Mouse (Mus musculus): ENCODE measurements around the gene Pde4b. TPM values are rescaled to one million over a fixed set of nuclear protein-coding genes. Genes with fewer than 3 reads are reported as not detected.

Pde4b gene
- total RNA-seq, 2 experiments from 2014 or later = 116 to 134 TPM

DNA sequence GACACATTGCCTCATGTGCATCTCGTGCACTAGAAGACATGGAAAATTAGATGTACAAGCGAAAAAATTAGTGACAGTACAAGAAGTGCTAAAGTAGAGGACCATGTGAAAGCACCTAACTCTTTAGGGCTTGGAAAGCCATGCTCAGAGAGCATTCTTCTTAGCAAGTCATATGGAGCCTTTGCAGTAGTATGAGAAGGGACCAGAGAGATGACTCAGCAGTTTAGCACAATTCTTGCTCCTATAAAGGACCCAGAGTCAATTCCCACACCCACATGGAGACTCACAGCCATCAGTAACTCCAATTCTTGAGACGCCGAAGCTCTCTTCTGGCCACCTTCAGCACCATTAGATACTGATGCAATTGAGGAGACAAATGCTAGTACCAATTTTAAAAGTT is 525.3 kb downstream of the Pde4b start:
- DNase-seq (ENCODE audit: low spot score in 2 of 2) = no peak
- intact Hi-C loops (cut with DNase I) = no loop called here

DNA sequence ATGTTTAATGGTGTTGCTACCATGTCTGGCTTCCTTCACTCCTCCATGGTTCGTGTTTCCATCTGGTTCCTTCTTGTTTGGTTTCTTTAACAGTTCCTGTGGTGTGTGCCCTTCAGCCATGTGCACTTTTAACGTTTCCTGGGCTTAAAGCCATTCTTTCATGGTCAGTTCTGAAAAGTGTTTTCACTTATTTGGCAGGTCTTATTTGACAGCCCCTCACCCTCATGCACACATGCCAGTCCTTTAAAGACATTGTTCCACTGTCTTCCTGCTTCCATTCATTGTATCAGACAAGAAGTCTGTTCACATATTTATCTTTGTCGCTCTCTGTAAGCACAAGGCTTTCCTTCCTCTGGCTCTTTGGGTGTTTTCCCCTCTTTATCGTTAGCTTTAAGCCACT is 530.4 kb downstream of the Pde4b start:
- intact Hi-C loops (cut with DNase I) = no loop called here
- DNase-seq (ENCODE audit: low spot score in 2 of 2) = no peak

DNA sequence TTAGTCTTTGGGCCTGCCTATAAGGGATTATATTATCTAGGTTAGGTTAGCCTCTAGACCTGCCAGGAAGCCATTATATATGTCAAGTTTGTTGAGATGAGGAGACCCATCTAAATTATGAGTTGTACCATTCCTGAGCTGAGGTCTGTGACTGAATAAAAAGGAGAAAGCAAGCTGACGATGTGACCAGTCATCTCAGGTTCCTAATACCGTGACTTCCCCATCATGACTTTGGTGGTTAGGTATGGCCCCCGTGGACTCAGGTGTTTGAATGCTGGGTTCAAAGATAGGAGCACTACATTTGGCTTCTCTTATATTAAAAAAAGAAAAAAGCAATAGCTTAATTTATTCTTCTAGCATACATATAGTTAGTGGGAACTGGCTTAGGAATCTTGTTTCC is 531.3 kb downstream of the Pde4b start:
- no peak for DNase-seq (ENCODE audit: low spot score in 2 of 2)
- intact Hi-C loops (cut with DNase I) = no loop called here

DNA sequence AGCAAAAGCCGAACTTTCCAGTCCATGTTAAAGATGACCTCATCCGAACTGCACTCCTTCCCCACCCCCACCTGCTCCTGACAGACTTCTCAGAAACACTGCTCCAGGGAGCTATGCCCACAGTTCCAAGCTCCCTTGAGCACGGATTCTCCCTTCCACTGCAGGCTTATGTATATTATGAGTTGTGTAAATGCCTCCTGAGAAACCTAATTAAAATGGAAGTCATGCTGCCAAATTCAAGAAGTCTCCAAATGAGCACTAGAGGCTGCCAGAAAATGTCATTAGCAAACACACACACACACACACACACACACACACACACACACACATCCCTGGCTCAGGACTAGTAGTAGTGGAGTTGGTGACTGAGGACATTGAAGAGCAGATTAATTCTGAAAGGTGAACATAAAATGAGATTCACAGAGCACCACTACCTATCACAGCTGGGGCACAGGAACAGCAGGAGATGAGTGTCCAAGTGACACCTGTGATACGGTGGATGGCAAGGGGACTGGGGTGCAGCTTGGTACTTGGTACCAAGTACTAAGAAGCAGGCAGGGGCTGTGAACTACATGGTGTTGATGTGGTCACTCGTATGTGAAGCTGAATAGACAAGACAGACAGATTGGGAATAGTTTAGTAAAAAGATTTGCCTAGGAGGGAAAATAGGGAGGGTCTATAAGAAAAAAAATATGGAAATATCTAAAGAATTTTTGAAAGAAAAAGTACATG is 533.0 kb downstream of the Pde4b start:
- DNase-seq (ENCODE audit: low spot score in 2 of 2) = peak in 1 of 2 experiments; percentile 55
- intact Hi-C loops (cut with DNase I) = no loop called here

DNA sequence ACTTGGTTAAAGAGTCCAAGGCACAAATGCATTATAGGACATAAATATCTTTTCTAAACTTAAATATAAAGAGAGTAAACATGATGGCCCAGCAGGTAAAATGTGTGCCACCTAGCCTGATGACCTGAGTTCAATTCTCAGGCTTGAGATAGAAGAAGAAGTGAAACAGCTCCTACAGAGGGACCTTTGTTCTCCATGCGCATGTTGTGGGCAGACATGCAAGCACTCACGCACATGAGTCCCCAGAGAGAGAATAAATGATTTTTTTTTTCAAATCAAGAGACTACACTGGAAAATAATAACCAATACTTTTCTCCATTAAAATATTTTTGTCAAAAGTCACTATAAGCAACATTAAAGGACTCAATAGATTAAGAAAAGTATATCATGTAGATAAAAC is 533.8 kb downstream of the Pde4b start:
- no peak for DNase-seq (ENCODE audit: low spot score in 2 of 2)
- intact Hi-C loops (cut with DNase I) = no loop called here

DNA sequence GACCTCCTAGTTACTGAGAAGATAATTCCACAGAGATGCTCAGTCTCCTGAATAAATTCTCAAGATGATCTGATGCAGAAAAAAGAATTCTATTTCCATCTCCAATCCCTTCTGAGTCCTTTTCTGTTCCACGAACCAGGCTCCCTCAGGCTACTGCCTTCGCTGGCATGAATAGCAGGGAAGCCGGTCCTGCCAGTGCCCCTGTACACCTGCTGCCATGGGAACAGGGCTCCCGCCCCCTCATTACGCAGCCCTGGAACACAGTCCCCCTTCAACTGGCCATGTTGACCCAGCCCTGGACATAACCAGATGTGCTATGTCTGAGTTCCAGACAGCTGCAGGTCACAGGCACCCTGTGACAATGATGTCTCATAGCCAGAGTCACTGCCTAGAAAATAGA is 535.6 kb downstream of the Pde4b start:
- DNase-seq (ENCODE audit: low spot score in 2 of 2) = peak in 1 of 2 experiments; percentile 48
- intact Hi-C loops (cut with DNase I) = no loop called here

DNA sequence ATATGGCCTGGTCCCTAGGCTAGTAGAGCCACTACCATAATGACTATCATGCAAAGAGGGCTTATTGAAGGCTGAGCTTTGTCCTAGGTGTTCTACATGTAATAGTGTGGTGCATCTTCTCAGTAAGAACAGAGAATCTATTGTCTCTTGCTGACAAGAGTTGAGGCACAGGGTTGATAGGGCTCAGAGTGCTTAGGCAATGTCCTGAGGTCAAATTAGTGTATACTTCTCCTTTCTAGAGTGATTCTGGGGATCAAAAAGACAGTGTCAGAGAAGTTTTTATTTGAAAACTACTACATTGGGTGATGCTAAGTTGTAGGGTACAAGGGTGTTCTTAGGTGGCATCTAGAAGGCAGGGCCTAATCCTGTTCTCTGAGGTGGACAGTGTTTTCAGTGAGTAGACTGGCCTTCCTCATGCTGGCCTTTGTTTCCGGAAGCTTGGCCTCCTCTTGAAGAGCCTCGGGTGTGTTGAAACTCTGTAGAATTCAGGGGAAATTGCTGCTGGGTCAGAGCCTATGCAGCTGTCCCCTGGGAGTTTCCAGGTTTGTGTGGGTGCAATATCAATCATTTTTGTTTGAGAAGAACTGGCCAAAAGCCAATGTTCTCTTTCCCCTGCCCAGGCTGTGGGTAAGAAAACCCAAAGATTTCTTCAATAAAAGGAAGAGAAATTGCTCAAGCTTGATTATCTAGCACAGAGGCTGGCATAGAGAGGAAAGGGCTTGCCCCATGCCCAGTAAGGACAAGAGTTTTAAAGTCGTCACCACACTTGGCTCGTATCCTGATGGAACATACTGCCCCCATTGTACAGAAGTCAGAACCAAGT is 536.7 kb downstream of the Pde4b start:
- no peak for DNase-seq (ENCODE audit: low spot score in 2 of 2)
- intact Hi-C loops (cut with DNase I) = no loop called here

DNA sequence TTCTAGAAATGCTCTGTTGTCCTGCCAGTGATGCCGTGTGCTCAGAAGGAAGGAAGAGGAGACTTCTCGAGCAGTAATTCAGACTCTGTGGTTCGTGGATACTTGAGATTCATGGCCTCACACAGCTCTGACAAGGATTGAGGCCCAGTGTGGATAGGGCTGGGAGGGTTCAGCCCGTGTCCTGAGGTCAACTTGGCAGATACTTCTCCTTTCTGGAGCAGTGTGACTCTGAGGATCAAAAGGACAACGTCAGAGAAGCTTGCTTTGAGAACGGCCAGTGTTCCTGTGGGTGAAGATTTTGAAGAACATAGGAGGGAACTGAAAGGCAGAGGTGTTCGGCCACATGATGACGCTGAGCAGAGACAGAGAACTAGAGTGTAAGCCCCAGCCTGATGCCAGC is 537.6 kb downstream of the Pde4b start:
- no peak for DNase-seq (ENCODE audit: low spot score in 2 of 2)
- intact Hi-C loops (cut with DNase I) = no loop called here

DNA sequence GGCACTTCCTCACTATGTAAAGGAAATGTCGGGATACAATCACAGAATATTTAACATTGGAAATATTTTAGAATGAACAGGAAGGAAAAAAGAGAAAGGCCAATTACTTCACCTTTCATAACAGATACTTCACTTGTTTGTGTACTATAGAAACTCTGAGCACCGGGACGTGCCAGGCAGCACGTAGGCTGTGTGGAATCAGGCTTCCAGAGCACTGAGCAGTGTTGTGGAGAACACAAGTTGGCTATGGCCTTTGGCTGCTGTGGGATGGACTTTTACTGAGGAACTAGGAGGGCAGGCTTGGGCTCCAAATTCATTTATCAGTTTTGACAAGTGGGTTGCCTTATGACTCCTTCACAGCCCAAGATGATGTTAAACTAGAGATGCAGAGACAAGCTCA is 540.5 kb downstream of the Pde4b start:
- intact Hi-C loops (cut with DNase I) = no loop called here
- DNase-seq (ENCODE audit: low spot score in 2 of 2) = no peak

DNA sequence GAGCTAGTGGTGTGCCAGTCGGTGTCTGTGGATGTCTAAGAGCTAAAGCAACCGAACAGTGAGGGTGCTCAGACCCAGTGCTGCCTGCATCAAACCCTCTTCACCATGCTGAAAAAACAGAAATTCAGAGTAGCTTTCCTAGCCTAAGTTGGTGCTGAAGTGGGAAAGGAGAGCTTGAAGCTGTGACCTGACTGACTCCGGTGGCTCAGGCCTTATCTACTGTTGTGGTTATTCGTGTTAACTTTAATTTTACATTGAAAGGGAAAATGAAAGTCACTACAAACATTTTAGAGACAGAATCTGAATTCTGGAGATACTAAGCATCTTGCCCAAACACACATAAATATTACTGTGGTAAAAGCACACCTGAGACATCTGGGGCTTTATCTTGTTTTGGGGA is 542.3 kb downstream of the Pde4b start:
- intact Hi-C loops (cut with DNase I) = no loop called here
- no peak for DNase-seq (ENCODE audit: low spot score in 2 of 2)

DNA sequence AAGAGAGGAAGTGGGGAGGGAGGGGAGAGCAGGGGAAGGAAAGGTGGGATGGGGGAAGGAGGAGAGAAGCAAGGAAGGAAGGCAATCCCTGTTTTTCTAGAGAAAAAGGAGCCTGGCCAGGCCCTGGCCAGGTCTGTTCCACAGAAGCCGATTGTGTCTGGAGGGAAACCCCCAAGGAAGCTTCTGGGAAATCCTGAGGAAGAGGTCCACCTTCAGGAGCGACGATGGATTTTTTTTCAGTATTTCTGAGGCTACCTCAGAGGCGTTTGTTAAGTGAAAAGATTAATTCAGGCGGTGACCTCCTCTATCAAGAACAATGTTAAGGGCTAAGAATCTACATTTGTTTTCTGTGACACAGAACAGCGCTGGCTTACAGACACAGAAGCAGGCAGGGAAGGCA is 542.9 kb downstream of the Pde4b start:
- no peak for DNase-seq (ENCODE audit: low spot score in 2 of 2)
- intact Hi-C loops (cut with DNase I) = no loop called here

DNA sequence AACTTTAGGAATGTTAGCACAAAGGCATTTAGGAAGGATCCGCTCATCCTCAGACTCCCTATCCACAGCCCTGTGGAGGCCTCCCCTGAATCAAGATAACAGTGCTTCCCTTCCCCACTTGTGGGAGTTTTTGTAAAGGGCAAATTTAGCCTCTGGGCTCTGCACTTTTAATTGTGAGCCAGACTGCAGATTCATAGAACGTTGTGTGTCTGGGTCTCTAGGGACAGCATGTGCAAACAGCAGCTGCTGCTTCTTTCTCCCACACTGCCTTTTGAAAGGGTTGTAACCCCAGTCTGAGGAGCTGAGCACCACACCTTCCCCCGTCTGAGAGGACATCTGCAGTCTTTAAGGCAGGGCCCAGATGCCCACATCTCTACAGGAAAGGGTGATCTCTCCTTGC is 544.3 kb downstream of the Pde4b start:
- no peak for DNase-seq (ENCODE audit: low spot score in 2 of 2)
- intact Hi-C loops (cut with DNase I) = no loop called here

DNA sequence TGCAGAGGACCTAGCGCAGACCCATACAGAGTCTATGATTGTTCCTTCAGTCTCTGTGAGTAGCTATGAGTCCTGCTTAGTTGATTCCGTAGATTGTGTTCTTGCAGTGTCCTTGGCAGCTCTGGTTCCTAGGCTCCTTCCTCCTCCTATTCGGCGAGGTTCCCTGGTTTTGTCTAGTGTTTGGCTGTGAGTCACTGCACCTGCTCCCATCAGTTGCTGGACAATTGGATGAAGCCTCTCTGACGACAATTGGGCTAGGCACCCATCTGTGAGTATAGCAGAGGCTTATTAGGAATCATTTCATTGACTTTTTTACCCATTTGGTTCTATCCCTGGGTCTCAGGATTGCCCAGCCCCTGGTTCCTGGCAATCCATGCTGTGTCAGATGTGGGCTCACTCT is 545.9 kb downstream of the Pde4b start:
- no peak for DNase-seq (ENCODE audit: low spot score in 2 of 2)
- intact Hi-C loops (cut with DNase I) = no loop called here

DNA sequence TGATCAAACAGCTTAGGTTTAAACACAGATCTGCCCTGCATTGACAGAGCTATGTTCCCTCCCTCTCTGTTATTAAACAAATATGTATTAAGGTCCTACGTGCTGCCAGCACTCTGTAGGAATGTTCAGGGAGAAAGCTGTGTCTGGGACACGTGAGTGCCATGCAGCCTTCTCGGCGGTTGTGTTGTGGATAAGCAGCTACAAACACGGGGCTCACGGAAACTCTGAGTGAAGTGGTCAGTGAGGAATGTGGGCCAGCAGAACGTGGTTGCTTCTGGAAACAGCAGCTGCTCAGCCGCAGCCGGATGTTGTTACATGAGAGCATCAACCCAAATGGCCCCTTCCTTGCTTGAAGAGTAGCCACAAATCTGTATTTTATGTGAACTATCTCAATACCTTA is 547.9 kb downstream of the Pde4b start:
- intact Hi-C loops (cut with DNase I) = no loop called here
- no peak for DNase-seq (ENCODE audit: low spot score in 2 of 2)

DNA sequence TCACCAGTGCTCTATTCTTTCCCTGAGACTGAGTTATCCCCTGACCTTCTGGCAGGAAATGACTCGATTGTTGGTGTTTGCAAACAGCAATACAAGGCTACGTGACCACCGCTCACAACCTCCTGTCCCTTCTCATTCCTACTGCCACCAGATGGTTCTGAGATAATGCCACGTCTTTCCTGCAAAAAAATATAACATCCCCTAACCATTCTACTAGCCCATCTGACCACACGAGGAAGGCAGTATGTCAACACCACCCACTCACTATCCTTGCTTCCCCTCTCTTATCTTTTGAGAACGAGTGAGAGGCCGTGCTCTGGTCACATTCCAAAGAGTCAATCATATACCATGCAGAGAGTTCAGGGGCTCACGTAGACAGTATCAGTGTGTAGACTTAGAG is 548.6 kb downstream of the Pde4b start:
- intact Hi-C loops (cut with DNase I) = no loop called here
- no peak for DNase-seq (ENCODE audit: low spot score in 2 of 2)

DNA sequence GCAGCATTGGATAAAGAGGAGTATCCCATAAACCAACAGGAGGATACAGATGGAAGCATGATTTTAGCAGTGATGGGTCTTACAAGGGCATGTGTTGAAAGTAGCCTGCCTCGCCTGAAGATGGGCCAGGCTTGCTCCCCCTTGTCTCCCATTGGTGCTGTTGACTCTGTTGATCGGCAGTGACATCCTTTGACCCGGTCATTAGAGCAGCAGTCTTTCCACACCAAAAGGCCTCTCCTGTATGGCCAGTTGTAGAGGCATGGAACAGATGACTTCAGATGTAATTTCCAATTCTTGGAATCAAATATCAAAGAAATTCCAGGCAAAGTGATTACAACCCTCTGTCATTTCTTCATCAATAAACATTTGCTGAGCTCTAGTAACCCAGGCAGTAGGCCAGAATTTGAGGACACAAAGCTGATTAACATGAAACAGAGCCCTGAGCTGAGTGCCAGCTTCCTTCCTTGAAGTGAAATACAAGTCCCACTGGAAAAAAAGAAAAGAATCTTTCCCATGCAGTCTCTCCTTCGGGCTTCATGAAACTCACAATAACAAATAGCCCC is 550.1 kb downstream of the Pde4b start:
- intact Hi-C loops (cut with DNase I) = no loop called here
- DNase-seq (ENCODE audit: low spot score in 2 of 2) = no peak

DNA sequence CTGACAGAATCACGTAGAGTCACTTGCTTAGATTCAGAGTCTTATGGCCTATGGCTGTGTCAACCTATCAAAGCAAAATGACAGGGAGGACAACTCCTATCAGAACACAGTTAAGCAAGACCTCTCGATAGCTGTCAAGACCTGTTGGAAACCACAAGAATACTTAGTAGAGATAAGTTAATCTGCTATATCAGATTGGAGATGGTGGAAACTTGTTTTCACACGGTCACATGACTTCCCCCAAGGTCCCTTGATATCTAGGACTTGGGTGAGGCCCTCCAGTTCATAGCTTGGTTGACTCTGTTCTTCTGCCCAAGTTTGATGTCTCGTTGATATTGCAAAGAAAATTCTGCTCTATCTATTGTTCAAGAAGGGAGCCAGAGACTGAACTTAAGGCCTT is 553.6 kb downstream of the Pde4b start:
- no peak for DNase-seq (ENCODE audit: low spot score in 2 of 2)
- intact Hi-C loops (cut with DNase I) = no loop called here

DNA sequence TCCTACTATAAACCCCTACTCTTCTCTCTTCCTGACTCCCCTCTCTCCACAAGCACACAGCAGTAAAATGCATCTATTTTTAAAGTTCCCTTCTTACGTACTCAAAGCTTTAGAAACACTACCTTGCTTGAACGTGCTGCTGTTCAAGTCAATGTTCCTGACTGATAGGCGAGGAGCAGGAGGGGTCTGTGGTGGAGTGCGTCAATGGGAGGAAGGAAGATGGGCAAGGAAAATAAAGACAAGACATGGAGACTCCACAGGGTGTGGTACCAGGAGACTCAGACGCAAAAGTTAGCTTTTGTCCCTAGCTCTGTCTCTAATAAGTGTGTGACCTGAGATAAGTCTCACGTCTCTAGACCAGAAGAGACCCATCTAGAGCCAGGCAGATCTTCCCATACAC is 556.7 kb downstream of the Pde4b start:
- DNase-seq (ENCODE audit: low spot score in 2 of 2) = no peak
- intact Hi-C loops (cut with DNase I) = no loop called here

DNA sequence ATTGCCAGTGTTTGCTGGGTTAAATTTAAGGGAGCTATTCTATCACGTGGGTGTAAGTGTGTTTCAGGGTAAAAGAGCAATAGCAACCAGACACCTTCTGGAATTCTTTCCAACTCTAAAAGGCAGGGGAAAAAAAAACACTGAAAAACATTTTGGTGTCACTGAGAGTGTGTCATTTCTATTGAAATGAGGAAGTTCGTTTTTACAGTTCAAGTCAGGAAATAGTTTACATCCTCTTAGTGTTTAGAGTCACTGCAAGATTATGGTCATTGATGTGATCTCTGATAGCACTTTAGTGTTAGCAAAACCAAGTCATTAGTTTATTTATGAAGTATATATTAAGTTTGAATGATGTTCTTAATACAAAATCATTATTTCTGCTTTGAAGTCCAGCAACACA is 559.7 kb downstream of the Pde4b start:
- intact Hi-C loops (cut with DNase I) = no loop called here
- DNase-seq (ENCODE audit: low spot score in 2 of 2) = no peak

DNA sequence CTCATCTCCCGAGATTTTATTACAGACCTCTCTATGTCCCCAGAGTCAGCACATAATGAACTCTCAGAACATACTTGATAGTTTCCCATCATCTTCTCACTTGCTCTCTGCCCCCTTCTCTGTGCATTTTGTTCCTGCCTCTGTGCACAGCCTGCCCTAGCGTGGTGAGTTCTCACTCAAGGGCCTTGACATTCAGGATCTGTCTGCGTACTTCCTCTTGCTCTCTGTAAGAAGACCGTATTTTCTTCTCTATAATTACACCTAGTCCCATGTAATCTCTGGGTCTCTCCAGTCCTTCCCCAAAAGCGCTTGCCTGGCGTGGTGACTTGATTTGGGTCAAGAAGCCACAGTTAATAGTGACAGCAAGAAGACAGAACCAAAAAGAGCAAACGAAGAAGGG is 568.0 kb downstream of the Pde4b start:
- intact Hi-C loops (cut with DNase I) = loop anchor here (10.0 kb wide), 1 partner anchor 991 kb away; no protein-coding TSS in a partner anchor

DNA sequence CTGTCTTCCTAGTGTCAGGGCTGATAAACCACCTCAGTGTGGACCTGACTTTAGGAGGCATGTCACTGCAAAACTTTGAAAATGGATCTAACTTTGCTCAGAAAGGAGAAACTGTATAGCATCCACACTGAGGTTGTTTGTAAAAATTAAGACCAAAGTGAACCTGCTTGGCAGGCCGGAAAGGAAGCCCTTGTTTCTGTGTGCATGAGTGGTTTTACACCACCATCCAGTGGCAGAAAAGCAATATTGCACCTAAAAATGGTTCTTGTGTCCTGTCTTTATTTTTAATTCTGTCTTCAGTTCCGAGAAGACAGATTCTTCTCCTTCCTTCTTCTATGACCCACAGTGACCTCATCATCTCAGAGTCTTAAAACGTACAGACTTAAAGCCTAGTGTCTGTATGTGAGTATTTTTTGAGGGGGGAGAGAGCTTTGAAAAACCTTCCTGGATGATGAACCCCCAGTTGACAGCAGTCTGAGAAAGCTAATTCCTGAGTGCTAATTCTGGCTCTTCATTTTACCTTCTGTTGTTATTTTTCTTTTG is 569.2 kb downstream of the Pde4b start:
- DNase-seq (ENCODE audit: low spot score in 2 of 2) = peak; percentile 54 to 77
- intact Hi-C loops (cut with DNase I) = loop anchor here (1.0 to 10.0 kb wide), 3 partner anchors 163 to 992 kb away; no protein-coding TSS in a partner anchor

More for the DNA sequence above, 568.0 kb downstream of the Pde4b start:
- no peak for DNase-seq (ENCODE audit: low spot score in 2 of 2)
